Mouse (Mus musculus): ENCODE data around the gene Zfyve28. TPM values are rescaled to one million over a fixed set of nuclear protein-coding genes. Genes with fewer than 3 reads are reported as not detected.

The Zfyve28 gene
- total and polyA plus RNA-seq, 3 experiments = 0.12 to 0.14 TPM; not detected in 1

GRCm38 (mm10) chr5:34243062-34243461, 45.2 kb downstream of the Zfyve28 start:
- H3K27ac ChIP-seq (ENCODE audit: control insufficient read depth, low read depth, low read length) = no peak overlapping the region
- no peaks in the 10 kb centered on the region for H3K4me1 ChIP-seq (ENCODE audit: control insufficient read depth in 1 of 2, insufficient read depth in 2 of 2, low read length in 2 of 2)
- peaks cover 1 to 5% of the 10 kb centered on the region in 2 experiments; a peak in 2 of 4 replicates for H3K27me3 ChIP-seq (ENCODE audit: control insufficient read depth in 1 of 2, insufficient read depth in 2 of 2, low read length in 2 of 2)
- no peaks in the 10 kb centered on the region for H3K36me3 ChIP-seq (ENCODE audit: control insufficient read depth in 1 of 2, insufficient read depth in 2 of 2, low read length in 2 of 2)
- no peaks in the 10 kb centered on the region for H3K9me3 ChIP-seq (replicated peaks; ENCODE audit: insufficient read depth, low read length)
- TF ChIP-seq TCF12 (IDR thresholded peaks at IDR 0.05; ENCODE audit: low read depth, low read length) = no peak
- no peak for TF ChIP-seq ELF1 (IDR thresholded peaks at IDR 0.05; ENCODE audit: low read depth, low read length)
- TF ChIP-seq MAZ (IDR thresholded peaks at IDR 0.05; ENCODE audit: low read depth, low read length) = no peak
- TF ChIP-seq TAL1 (IDR thresholded peaks at IDR 0.05; ENCODE audit: low read length) = no peak
- TF ChIP-seq ZC3H11A (IDR thresholded peaks at IDR 0.05; ENCODE audit: low read depth, low read length) = no peak
- no peak for TF ChIP-seq MAFK (IDR thresholded peaks at IDR 0.05; ENCODE audit: borderline replicate concordance, low read depth, low read length)
- no peak for TF ChIP-seq CHD2 (IDR thresholded peaks at IDR 0.05; ENCODE audit: low read length)
- TF ChIP-seq MXI1 (IDR thresholded peaks at IDR 0.05; ENCODE audit: low read depth, low read length) = no peak
- TF ChIP-seq SIN3A (IDR thresholded peaks at IDR 0.05; ENCODE audit: low read length) = no peak
- no peak for TF ChIP-seq POLR2A (IDR thresholded peaks at IDR 0.05; ENCODE audit: control insufficient read depth in 1 of 2, insufficient read depth in 1 of 2, low read depth in 1 of 2, low read length in 2 of 2, poor library complexity in 1 of 2)
- H3K4me3 ChIP-seq (ENCODE audit: control insufficient read depth in 1 of 2, insufficient read depth in 1 of 2, low read depth in 2 of 2, low read length in 2 of 2) = no peak overlapping the region
- DNase-seq (ENCODE audit: low read depth, low spot score) = no peak
- H3K9ac ChIP-seq (ENCODE audit: control insufficient read depth, low read depth, low read length, poor library complexity, severe bottlenecking) = no peak overlapping the region
- no peaks in the 10 kb centered on the region for H3K79me2 ChIP-seq (ENCODE audit: control insufficient read depth, insufficient read depth, low read length, poor library complexity)

- Histone ChIP-seq H3K27me3 (ENCODE audit: control insufficient read depth in 1 of 2, insufficient read depth in 2 of 2, low read length in 2 of 2) (peaks cover 4% of the 10 kb centered on the region in 2 experiments; a peak in 3 of 4 replicates), H3K9ac (ENCODE audit: control insufficient read depth, low read depth, low read length, poor library complexity, severe bottlenecking) (no peak overlapping the region), H3K27ac (ENCODE audit: control insufficient read depth, low read depth, low read length) (no peak overlapping the region), H3K79me2 (ENCODE audit: control insufficient read depth, insufficient read depth, low read length, poor library complexity) (no peaks in the 10 kb centered on the region), H3K4me1 (ENCODE audit: control insufficient read depth in 1 of 2, insufficient read depth in 2 of 2, low read length in 2 of 2) (no peaks in the 10 kb centered on the region), H3K4me3 (ENCODE audit: control insufficient read depth in 1 of 2, insufficient read depth in 1 of 2, low read depth in 2 of 2, low read length in 2 of 2) (no peak overlapping the region), H3K9me3 (replicated peaks; ENCODE audit: insufficient read depth, low read length) (no peaks in the 10 kb centered on the region), H3K36me3 (ENCODE audit: control insufficient read depth in 1 of 2, insufficient read depth in 2 of 2, low read length in 2 of 2) (no peaks in the 10 kb centered on the region)
- DNase-seq (ENCODE audit: low read depth, low spot score) = no peak
- TF ChIP-seq MXI1 (IDR thresholded peaks at IDR 0.05; ENCODE audit: low read depth, low read length) = no peak
- TF ChIP-seq HCFC1 (IDR thresholded peaks at IDR 0.05; ENCODE audit: low read depth, low read length) = no peak
- TF ChIP-seq USF1 (IDR thresholded peaks at IDR 0.05; ENCODE audit: low read depth, low read length) = no peak
- TF ChIP-seq RAD21 (IDR thresholded peaks at IDR 0.05; ENCODE audit: low read depth, low read length) = no peak
- TF ChIP-seq POLR2AphosphoS5 (IDR thresholded peaks at IDR 0.05; ENCODE audit: borderline replicate concordance, low read depth, low read length) = no peak
- no peak for TF ChIP-seq MYB (IDR thresholded peaks at IDR 0.05; ENCODE audit: low read depth, low read length)
- TF ChIP-seq GATA1 (IDR thresholded peaks at IDR 0.05; ENCODE audit: low read depth, low read length) = no peak
- no peak for TF ChIP-seq TAL1 (IDR thresholded peaks at IDR 0.05; ENCODE audit: low read length)
- TF ChIP-seq MAZ (IDR thresholded peaks at IDR 0.05; ENCODE audit: low read depth, low read length) = no peak
- no peak for TF ChIP-seq POLR2A (IDR thresholded peaks at IDR 0.05; ENCODE audit: control insufficient read depth in 1 of 2, insufficient read depth in 1 of 2, low read depth in 1 of 2, low read length in 2 of 2, poor library complexity in 1 of 2)
- TF ChIP-seq ZMIZ1 (IDR thresholded peaks at IDR 0.05; ENCODE audit: low read depth, low read length) = no peak
- TF ChIP-seq TCF12 (IDR thresholded peaks at IDR 0.05; ENCODE audit: low read depth, low read length) = no peak
- TF ChIP-seq EP300 (IDR thresholded peaks at IDR 0.05; ENCODE audit: low read depth in 1 of 2, low read length in 2 of 2) = no peak
- TF ChIP-seq CHD2 (IDR thresholded peaks at IDR 0.05; ENCODE audit: low read length) = no peak
- TF ChIP-seq MYC (IDR thresholded peaks at IDR 0.05; ENCODE audit: low read depth, low read length) = no peak
- no peak for TF ChIP-seq RCOR1 (IDR thresholded peaks at IDR 0.05; ENCODE audit: low read depth, low read length)
These were observed 45.9 kb downstream of the Zfyve28 start for GRCm38 (mm10) chr5:34242224-34242963.

Measured in MEL (cell line).